Mouse (Mus musculus): Measurements from ENCODE around the gene Thbs4. TPM values are rescaled to one million over a fixed set of nuclear protein-coding genes. Genes with fewer than 3 reads are reported as not detected.

Thbs4 gene
- total RNA-seq, 2 experiments from 2014 or later: 5.4 to 6.8 TPM

- no peak for DNase-seq
Measured at GRCm38 (mm10) chr13:92712619-92713018, 82.0 kb downstream of the Thbs4 start.

- DNase-seq: no peak
Measured at GRCm38 (mm10) chr13:92711821-92712220, 82.8 kb downstream of the Thbs4 start.

GRCm38 (mm10) chr13:92710361-92710760, 84.3 kb downstream of the Thbs4 start:
- DNase-seq: no peak

GRCm38 (mm10) chr13:92709535-92709934, 85.1 kb downstream of the Thbs4 start:
- no peak for DNase-seq

- no peak for DNase-seq
Measured at GRCm38 (mm10) chr13:92708466-92708865, 86.2 kb downstream of the Thbs4 start.

- no peak for DNase-seq
Measured at GRCm38 (mm10) chr13:92707941-92708340, 86.7 kb downstream of the Thbs4 start.

- no peak for DNase-seq
Measured at GRCm38 (mm10) chr13:92706342-92707061, 88.1 kb downstream of the Thbs4 start.

GRCm38 (mm10) chr13:92705016-92705535, 89.5 kb downstream of the Thbs4 start:
- DNase-seq: no peak

- peak; percentile 15 for DNase-seq
Measured at GRCm38 (mm10) chr13:92704189-92704588, 90.4 kb downstream of the Thbs4 start.

GRCm38 (mm10) chr13:92703241-92704027, 91.2 kb downstream of the Thbs4 start:
- peak; percentile 13 for DNase-seq

GRCm38 (mm10) chr13:92702035-92702434, 92.6 kb downstream of the Thbs4 start:
- no peak for DNase-seq

Other genes with a start within 250 kb of the Thbs4 start
- gene Spz1, start 218.6 kb downstream of the Thbs4 start, total RNA-seq (2021): not detected
- 10 to 100 TPM; 47.6 to 50.4 TPM for gene Serinc5, start 183.7 kb downstream of the Thbs4 start, total RNA-seq (2021)
- gene Mtx3, start 49.9 kb upstream of the Thbs4 start, total RNA-seq (2021): 10 to 100 TPM; 14.5 to 26.9 TPM

Measured in adrenal gland, postnatal 10 days (tissue).